Mouse (Mus musculus) forebrain, embryonic 10.5 days (tissue): Measurements from ENCODE around the gene Aarsd1. TPM values are rescaled to one million over a fixed set of nuclear protein-coding genes. Genes with fewer than 3 reads are reported as not detected.
A peak's percentile ranks its signal among the peaks of the same experiment; 100 is the strongest.
"Not testable (repeated sequence)": the region's sequence is repeated elsewhere in the genome, so short reads cannot be mapped to it uniquely, and the experiment has no call there.

Experiments used
- DNase-seq: peaks from one replicate; pipeline ENCODE4 v3.0.0-alpha.2; 2017; ENCODE audit warnings: low spot score; ENCODE audit errors: extremely low spot score
- H3K27ac ChIP-seq: fragments of 300-500 bp; sonication (generic); 2 replicates; pipeline ENCODE4 v1.5.1; 2016; ENCODE audit warnings: mild to moderate bottlenecking
- H3K27me3 ChIP-seq: fragments of 300-500 bp; sonication (generic); 2 replicates; pipeline ENCODE4 v1.6.1; 2016; ENCODE audit warnings: mild to moderate bottlenecking; ENCODE audit not compliant: poor library complexity, severe bottlenecking
- H3K36me3 ChIP-seq: fragments of 300-500 bp; sonication (generic); replicated peaks from 2 replicates; pipeline ENCODE4 v1.6.1; 2016; ENCODE audit warnings: mild to moderate bottlenecking, moderate library complexity
- H3K4me1 ChIP-seq: fragments of 300-500 bp; sonication (generic); 2 replicates; pipeline ENCODE4 v1.6.1; 2016
- H3K4me3 ChIP-seq: fragments of 300-500 bp; sonication (generic); 2 replicates; pipeline ENCODE4 v1.5.1; 2016; ENCODE audit warnings: mild to moderate bottlenecking, moderate library complexity
- H3K9me3 ChIP-seq: fragments of 300-500 bp; sonication (generic); 2 replicates; pipeline ENCODE4 v1.6.1; 2016; ENCODE audit warnings: mild to moderate bottlenecking, moderate library complexity
- WGBS: fragments of 180-500 bp; shearing (Covaris S2); methylation state at CpG from one replicate; pipeline ENCODE4 v1.1.7; 2016; 5-methylcytosine and 5-hydroxymethylcytosine counted together
- polyA plus RNA-seq: library from polyadenylated mRNA; unstranded; fragments of >200 nt; fragmentation: Nextera tagmentation; extraction: Ambion mirVana; gene quantifications from 2 replicates; pipeline ENCODE4 v1.2.1, GENCODE M21; 2016

Aarsd1 gene
- polyA plus RNA-seq, 1 experiment from 2014 or later, result 115 TPM

GRCm38 (mm10) chr11:101441450-101442126 lies 24.2 kb upstream of the Aarsd1 start:
- H3K4me1 ChIP-seq, result peaks cover 21% of the 10 kb centered on the region
- not testable (repeated sequence) for H3K27me3 ChIP-seq, H3K9me3 ChIP-seq, DNase-seq
- peak overlapping the region; percentile 98 for H3K27ac ChIP-seq
- 38% methylated on average over 15 of the region's 15 CpGs for WGBS
- peak overlapping the region; percentile 89 for H3K4me3 ChIP-seq
- peaks cover 35% of the 10 kb centered on the region for H3K36me3 ChIP-seq

- DNase-seq, H3K4me1 ChIP-seq, H3K4me3 ChIP-seq, H3K27ac ChIP-seq, H3K27me3 ChIP-seq, H3K9me3 ChIP-seq: not testable (repeated sequence)
- WGBS, result 55% methylated on average over 3 of the region's 3 CpGs
- peaks cover 35% of the 10 kb centered on the region for H3K36me3 ChIP-seq
These were observed 20.6 kb upstream of the Aarsd1 start for GRCm38 (mm10) chr11:101438006-101438405.

GRCm38 (mm10) chr11:101436916-101437315 lies 19.5 kb upstream of the Aarsd1 start:
- Histone ChIP-seq H3K9me3 (no peaks in the 10 kb centered on the region), H3K27me3 (no peaks in the 10 kb centered on the region), H3K4me1 (0 out of 2 replicates have a peak, but pooled peaks cover 2% of the 10 kb centered on the region), H3K4me3 (no peak overlapping the region), H3K27ac (no peak overlapping the region), H3K36me3 (peaks cover 42% of the 10 kb centered on the region)
- DNase-seq, result no peak
- 66% methylated on average over 4 of the region's 4 CpGs for WGBS

DNA sequence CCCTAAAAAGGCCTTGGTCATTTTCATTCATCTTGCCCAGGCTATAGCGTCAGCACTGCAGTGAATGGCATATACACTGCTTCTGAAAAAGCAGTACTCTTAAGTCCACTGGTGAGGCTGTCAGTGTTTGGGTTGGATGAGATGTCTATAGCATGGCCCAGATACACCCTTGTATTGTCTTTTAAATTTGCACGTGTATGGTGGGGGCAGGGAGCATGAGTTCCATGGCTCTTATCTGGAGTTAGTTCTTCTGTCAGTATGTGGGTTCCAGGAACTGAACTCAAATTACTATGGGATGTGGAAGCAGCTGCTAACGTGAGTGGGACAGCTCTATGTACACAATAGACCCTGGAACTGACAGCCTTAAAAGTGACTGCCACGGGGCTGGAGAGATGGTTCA lies 18.4 kb upstream of the Aarsd1 start:
- 87% methylated on average over 4 of the region's 4 CpGs for WGBS
- peaks cover 53% of the 10 kb centered on the region for H3K36me3 ChIP-seq
- no peak overlapping the region for H3K27ac ChIP-seq

DNA sequence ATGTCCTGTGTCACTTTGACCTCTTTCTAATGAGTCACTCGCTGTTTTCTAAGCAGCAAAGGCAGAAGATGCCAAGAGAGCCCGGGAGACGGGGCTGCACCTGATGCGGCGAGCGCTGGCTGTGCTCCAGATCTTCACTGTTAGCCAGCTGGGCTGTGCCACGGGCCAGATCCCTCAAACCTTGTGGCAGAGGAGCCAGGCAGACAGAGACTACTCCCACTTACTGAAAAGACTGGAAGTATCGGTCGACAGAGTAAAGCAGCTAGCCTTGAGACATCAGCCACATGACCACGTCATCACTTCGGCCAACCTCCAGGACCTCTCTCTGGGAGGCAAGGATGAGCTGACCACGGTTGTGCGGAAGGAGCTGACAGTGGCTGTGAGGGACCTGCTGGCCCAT lies 16.0 kb upstream of the Aarsd1 start:
- H3K36me3 ChIP-seq, result peaks cover 74% of the 10 kb centered on the region
- no peaks in the 10 kb centered on the region for H3K4me1 ChIP-seq
- no peak overlapping the region; the same call in 1 of the 2 replicates for H3K4me3 ChIP-seq
- 95% methylated on average over 13 of the region's 13 CpGs for WGBS
- H3K27me3 ChIP-seq, result no peaks in the 10 kb centered on the region
- no peak for DNase-seq
- H3K27ac ChIP-seq, result no peak overlapping the region
- no peaks in the 10 kb centered on the region for H3K9me3 ChIP-seq

More for the DNA sequence above, 18.4 kb upstream of the Aarsd1 start:
- H3K9me3 ChIP-seq, result no peaks in the 10 kb centered on the region
- no peaks in the 10 kb centered on the region for H3K27me3 ChIP-seq
- no peaks in the 10 kb centered on the region for H3K4me1 ChIP-seq
- H3K4me3 ChIP-seq, result no peak overlapping the region
- DNase-seq, result no peak

DNA sequence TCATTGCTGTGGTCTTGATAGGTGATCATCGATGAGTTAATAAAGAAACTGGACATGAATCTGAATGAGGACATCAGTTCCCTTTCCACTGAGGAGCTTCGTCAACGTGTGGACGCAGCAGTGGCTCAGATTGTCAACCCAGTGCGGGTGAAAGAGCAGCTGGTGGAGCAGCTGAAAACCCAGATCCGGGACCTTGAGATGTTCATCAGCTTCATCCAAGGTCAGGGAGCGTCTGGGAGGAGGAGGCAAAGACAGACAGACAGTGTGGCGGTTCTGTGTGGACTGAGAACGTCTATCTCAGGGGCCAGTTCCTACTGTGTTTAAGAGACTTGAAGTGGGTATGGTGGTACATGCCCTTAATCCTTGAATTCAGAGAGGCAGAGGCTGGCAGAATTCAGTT lies 13.9 kb upstream of the Aarsd1 start:
- peaks cover 74% of the 10 kb centered on the region for H3K36me3 ChIP-seq
- H3K27me3 ChIP-seq, result no peaks in the 10 kb centered on the region
- 94% methylated on average over 9 of the region's 9 CpGs for WGBS
- H3K9me3 ChIP-seq, result no peaks in the 10 kb centered on the region
- no peak overlapping the region for H3K4me3 ChIP-seq
- peaks cover 8% of the 10 kb centered on the region for H3K4me1 ChIP-seq
- no peak overlapping the region for H3K27ac ChIP-seq
- no peak for DNase-seq

- peak overlapping the region; percentile 84 for H3K4me3 ChIP-seq
- WGBS, result 66% methylated on average over 8 of the region's 8 CpGs
- peaks cover 10% of the 10 kb centered on the region for H3K27me3 ChIP-seq
- no peak overlapping the region for H3K27ac ChIP-seq
- H3K4me1 ChIP-seq, result peaks cover 30% of the 10 kb centered on the region
- peaks cover 24% of the 10 kb centered on the region for H3K36me3 ChIP-seq
- no peak for DNase-seq
- no peaks in the 10 kb centered on the region for H3K9me3 ChIP-seq
These were observed 8.8 kb upstream of the Aarsd1 start for GRCm38 (mm10) chr11:101426165-101426564.

DNA sequence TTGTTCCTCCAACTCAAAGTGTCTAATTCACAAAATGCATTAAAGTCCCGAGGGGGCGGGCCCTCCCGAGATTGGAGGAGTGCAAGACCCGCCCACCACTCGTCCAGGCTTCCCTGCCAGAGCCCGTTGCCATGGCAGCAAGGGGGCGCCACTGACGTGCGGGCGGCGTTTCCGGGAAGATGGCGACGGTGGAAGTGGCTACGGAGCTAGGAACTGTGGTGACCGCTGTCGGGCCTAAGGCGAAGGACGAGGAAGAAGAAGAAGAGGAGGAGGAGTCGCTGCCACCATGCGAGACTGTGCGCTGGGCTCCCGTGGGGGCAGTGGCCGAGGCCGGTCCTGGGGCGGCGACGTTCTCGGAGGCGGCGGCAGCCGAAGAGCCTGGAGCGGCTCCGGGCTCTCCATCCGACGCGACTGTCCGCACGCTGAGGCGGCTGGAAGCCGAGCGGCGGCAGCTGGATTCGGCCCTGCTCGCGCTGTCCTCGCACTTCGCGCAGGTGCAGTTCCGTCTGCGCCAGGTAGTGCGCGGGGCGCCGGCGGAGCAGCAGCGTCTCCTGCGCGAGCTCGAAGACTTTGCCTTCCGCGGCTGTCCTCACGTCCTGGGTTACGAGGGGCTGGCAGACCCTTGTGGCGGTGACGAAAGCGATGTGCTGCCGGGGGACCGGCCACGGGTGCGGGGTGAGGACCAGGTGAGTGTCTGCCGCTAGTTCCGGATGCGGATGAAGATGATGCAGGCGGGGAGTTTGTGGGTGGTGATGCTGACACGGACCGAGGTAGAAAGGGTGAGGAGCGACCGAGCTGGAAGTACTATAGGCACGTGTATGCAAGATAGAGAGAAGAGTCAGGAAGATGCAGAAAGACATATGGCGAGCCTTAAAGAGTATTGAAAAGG lies 7.8 kb upstream of the Aarsd1 start, which contains the start of the genes Rundc1 and Ptges3l:
Gene Rundc1, plus strand, starts transcription at position 161 of the 889 bp plus-strand sequence.
Gene Ptges3l, minus strand, starts transcription at position 409 of the 889 bp plus-strand sequence.
- Histone ChIP-seq H3K27me3 (peaks cover 10% of the 10 kb centered on the region), H3K4me1 (peaks cover 30% of the 10 kb centered on the region), H3K4me3 (peak within 1 kb of the TSS; percentile 84), H3K36me3 (peaks cover 14% of the 10 kb centered on the region), H3K27ac (peak within 1 kb of the TSS; percentile 83), H3K9me3 (no peaks in the 10 kb centered on the region)
- DNase-seq, result peak; percentile 98
- under 1% methylated on average over 81 of the region's 81 CpGs for WGBS

- Histone ChIP-seq H3K4me3 (peak within 1 kb of the TSS; percentile 84), H3K27ac (peak within 1 kb of the TSS; percentile 83), H3K27me3 (peaks cover 10% of the 10 kb centered on the region), H3K4me1 (peaks cover 33% of the 10 kb centered on the region), H3K36me3 (peaks cover 6% of the 10 kb centered on the region), H3K9me3 (no peaks in the 10 kb centered on the region)
- DNase-seq, result no peak
- WGBS, result 4% methylated on average over 23 of the region's 23 CpGs
These were observed 6.9 kb upstream of the Aarsd1 start, which contains the start of gene Gm27029 for GRCm38 (mm10) chr11:101424105-101424851. Gm27029 (minus strand) TSS chr11:101424796.

GRCm38 (mm10) chr11:101420148-101420547 lies 2.7 kb upstream of the Aarsd1 start:
- peaks cover 32% of the 10 kb centered on the region for H3K4me1 ChIP-seq
- H3K4me3 ChIP-seq, result no peak overlapping the region
- H3K9me3 ChIP-seq, result no peaks in the 10 kb centered on the region
- WGBS, result 86% methylated on average over 5 of the region's 5 CpGs
- H3K27ac ChIP-seq, result no peak overlapping the region
- H3K36me3 ChIP-seq, result peaks cover 3% of the 10 kb centered on the region; the same call in 1 of the 2 replicates
- DNase-seq, result no peak
- H3K27me3 ChIP-seq, result peaks cover 10% of the 10 kb centered on the region

DNA sequence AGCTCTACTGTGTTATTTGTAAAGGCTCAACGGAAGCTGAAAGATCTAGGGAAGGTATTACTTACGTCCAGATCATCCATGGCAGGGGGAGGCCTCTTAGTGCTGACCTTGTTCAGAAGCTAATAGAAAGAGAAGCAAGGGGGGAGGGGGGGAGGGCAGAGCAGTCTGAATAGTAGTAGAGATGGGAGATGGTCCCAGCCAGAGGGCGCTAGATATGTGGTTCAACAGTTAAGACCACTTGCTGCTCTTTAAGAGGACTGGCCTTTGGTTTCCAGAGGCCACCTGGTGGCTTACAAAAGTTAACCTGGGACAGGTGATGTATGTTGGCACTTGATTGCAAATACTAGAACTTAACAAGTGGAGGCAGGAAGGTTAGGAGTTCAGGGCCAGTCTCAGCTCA lies 2.2 kb upstream of the Aarsd1 start:
- Histone ChIP-seq H3K36me3 (peaks cover 6% of the 10 kb centered on the region; the same call in 1 of the 2 replicates), H3K27me3 (peaks cover 10% of the 10 kb centered on the region), H3K27ac (no peak overlapping the region), H3K4me1 (peaks cover 31% of the 10 kb centered on the region), H3K4me3 (no peak overlapping the region), H3K9me3 (no peaks in the 10 kb centered on the region)
- no peak for DNase-seq
- 15% methylated on average over 3 of the region's 3 CpGs for WGBS

DNA sequence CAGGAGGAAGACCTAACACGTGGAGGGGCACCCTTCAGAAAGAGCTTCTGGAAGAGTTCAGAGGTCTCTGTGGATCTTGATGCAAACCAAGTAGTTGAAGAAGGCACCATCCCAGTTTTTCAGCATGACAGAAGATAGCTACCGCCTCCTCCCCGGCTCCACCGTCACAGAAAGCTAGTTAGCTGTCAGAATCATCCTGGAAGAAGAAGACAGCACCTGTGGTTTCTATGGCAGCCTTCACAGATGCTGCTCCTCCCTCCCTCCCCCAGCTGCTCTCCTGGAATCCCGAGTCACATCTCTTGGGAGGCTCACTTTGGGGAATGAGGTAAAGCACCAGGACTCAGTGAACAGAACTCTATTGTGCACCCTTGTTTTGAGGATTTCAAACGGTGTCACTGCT lies 1.6 kb upstream of the Aarsd1 start:
- peaks cover 10% of the 10 kb centered on the region for H3K36me3 ChIP-seq
- WGBS, result 59% methylated on average over 6 of the region's 6 CpGs
- H3K27ac ChIP-seq, result no peak overlapping the region
- H3K4me1 ChIP-seq, result peaks cover 25% of the 10 kb centered on the region
- no peak overlapping the region for H3K4me3 ChIP-seq
- H3K27me3 ChIP-seq, result peaks cover 7% of the 10 kb centered on the region
- no peaks in the 10 kb centered on the region for H3K9me3 ChIP-seq
- no peak for DNase-seq
